Mouse (Mus musculus) cerebellum, postnatal 4 days (tissue): ENCODE measurements around the gene Sipa1l2.

Source experiments
- DNase-seq, 2 experiments: peaks; one replicate each; pipeline ENCODE4 v3.0.0; 2022; ENCODE audit warnings: low spot score in 2 of 2, mixed read lengths in 1 of 2

The Sipa1l2 gene

GRCm38 (mm10) chr8:125465156-125465821 lies 104.3 kb downstream of the Sipa1l2 start:
- DNase-seq: no peak

- no peak for DNase-seq
These were observed 106.7 kb downstream of the Sipa1l2 start for GRCm38 (mm10) chr8:125462901-125463300.

DNA sequence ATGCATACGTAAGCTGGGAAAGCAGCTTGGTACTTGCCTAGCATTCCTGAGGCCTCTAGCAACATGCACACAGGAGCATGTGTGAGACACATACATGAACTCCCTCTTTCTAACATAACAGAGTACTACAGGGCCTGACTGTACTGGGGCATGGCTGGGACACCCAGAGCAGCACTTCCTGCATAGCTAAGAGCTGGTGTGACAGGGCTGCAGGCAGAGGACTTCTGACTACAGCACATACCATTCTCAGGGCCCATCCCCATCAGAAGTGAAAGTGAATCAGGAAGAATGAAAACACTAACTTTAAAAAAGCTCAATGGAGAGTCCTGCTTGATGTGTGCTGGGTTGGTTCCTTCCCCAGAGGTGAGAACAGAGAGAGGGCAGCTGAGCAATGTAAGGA lies 108.1 kb downstream of the Sipa1l2 start:
- DNase-seq: no peak

GRCm38 (mm10) chr8:125460602-125461001 lies 109.0 kb downstream of the Sipa1l2 start:
- DNase-seq: no peak

GRCm38 (mm10) chr8:125449048-125449447 lies 120.6 kb downstream of the Sipa1l2 start:
- no peak for DNase-seq

DNA sequence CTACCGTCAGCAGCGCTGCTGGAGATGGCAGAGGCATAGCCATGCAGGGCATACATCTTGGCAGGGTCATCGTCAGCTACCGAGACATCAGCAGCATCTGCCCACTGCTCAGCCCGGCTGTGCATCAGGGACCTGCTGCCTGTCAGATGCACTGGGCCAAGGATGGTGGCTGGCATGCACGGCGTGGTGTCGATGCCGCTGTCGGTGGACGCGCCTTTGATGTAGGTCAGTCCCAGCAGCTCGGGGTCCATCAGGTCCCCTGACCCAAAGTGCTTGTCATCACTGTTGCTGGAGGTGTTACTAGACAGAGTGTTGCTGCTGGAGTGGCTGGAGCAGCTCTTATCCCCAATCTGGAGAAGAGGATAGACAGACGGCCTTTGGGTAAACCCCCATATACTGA lies 122.1 kb downstream of the Sipa1l2 start:
- no peak for DNase-seq

DNA sequence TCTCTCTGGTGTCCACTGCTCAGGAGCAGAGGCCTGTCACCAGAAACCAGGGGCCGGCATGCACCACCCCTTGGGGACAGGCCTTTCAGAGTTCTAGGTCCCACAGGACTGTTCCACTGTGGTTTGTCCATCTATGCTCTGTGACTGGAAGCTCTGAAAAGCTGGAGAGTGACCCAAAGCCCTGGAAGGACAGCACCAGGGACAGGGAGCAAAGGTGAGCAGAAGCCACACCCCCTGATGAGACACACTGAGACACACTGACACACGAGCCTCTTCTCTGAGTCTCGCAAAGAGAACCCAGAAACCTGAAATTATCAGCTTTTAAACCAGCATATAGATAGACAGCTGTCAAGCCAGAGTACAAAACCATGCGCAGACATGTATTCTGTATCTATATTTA lies 123.4 kb downstream of the Sipa1l2 start:
- no peak for DNase-seq

- no peak for DNase-seq
These were observed 124.4 kb downstream of the Sipa1l2 start for GRCm38 (mm10) chr8:125445225-125445609.

GRCm38 (mm10) chr8:125444457-125445224 lies 125.0 kb downstream of the Sipa1l2 start:
- no peak for DNase-seq

- DNase-seq: no peak
These were observed 134.1 kb downstream of the Sipa1l2 start for GRCm38 (mm10) chr8:125435320-125436100.

DNA sequence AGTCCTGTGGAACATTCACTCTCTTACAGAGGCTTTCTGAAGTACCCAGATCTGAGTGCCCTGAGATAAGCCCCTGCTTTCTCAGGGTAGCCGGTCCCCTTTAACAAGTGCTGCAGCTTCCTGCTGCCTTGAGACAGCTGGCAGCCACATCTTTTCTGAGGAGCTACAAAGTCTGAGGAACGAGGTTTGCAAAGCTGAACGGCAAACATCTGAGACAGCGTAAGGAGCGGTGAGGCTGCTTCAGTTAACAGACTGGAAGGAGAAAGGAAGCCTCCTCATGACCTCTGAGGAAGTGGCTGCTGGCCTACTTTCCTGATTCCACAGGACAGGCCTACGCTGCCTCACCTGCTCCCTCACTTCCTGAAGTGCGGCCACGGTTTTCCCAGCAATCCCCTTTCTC lies 135.5 kb downstream of the Sipa1l2 start:
- DNase-seq: no peak

DNA sequence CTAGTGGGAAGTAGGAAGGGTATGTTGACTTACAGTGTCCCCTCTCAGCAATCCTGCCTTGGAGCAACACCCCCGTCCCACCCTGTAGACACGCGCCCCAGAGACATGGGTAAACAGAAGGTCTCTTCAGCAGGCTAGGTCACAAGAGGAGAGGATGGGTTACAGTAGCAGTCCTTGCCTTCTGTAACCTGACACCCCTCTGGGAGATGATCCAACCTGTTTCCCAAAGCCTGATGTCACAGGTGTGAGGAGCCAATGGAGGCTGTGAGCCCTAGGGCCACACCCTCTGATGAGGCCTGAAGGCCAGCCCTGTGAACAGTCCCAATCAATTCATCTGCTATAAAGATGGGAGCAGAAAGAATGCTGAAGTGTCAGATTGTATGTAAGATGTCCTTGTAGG lies 138.3 kb downstream of the Sipa1l2 start:
- DNase-seq: no peak

GRCm38 (mm10) chr8:125430796-125431195 lies 138.8 kb downstream of the Sipa1l2 start:
- DNase-seq: no peak

DNA sequence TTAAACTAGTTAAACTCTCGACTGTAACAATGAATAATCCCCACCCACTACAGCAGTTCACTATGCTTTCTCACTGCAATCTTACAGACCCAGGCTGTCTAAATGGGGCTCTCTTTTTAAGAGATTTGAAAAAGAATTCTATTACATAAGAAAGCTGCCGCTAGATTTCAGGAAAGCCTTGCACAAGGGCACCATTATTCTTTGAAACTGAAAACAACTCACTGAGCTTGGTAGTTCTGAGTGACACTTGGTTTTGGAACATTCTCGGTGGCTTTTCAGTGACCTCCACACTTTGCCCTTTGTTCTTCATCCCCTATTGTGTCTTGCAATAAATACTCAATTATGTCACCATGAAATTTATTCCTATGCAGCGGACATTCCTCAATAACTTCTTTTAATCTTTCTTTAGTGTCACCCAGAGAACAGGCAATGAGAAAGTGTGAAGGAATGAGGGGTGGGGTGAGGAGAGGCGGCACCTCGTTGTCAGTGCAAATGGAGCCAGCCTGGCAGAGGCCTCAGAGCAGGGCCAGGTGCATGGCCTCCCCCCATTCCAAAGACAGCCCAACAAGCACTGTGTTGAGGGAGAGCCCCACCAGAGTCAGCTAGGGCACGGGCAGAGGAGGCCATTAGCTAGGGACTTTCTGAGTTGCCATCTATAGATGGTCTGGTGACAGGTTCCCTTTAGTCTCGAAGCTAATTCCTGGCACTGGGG lies 140.5 kb downstream of the Sipa1l2 start:
- DNase-seq: no peak

DNA sequence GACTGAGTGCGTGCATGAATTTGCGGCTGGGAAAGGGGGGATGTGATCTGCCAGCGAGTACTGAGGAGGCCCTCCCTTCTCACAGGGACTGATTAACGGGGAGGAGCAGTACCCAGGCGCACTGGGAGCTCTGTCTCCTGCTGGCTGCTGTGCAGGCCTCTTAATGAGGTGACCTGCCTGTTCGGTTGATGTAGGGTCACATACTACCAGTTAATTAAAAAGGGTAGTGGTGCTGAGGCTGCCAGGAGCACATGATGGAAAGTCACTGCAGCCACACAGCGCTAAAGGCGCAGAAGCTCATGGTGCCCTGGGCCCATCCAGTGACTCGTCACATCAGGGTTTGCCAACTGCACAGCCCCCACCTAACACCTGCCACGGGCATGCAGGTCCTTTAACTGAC lies 145.7 kb downstream of the Sipa1l2 start:
- no peak for DNase-seq

DNA sequence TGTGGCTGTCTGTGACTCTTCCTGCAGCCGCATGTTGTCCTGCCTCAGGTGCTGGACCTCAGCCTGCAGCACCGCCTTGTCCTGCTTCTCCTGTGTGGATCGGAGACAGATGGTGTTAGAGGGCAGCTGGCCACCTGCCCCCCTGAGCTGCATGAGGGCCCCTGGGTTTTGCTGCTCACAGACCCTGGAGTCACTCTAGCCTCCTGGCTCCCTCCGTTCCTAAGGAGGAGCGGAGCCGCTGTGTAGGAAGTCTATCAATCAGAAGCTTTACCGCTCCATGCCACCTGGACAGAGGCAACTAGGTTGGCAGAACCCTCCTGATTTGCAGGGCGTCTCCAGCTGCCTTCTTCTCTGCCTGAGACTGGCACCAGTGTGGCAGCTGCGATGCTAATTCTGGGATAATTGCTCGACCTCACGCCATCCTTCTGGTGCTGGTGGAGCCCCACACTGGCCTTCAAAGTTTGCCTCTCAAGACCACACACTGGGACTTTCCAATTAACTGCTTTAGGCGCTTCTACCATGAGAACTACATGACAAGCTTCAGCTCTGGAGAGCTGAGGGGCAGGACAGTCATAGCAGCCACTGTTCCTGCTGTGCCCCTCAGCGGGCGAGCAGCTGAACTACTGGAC lies 150.3 kb downstream of the Sipa1l2 start:
- DNase-seq: no peak

- DNase-seq: no peak
These were observed 153.5 kb downstream of the Sipa1l2 start for GRCm38 (mm10) chr8:125416146-125416545.

DNA sequence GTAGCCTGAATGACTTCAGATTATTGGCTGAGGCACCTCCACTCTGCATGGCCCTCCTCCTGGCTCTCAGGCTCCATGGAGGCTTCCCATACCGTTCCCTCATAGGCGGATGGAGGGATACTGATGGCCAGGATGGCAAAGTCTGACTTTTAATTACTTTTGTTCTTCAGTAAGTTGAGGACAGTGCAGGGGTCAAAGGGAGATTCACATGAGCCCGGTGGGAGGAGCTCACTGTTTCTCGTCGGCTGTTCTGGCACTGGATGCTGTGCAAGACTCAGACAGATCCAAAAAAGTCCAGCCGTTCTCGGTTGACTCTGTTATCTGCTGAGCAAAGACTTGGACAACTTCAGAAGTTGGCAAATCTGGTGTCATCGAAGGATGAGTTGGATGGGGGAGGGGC lies 155.0 kb downstream of the Sipa1l2 start:
- DNase-seq: no peak

GRCm38 (mm10) chr8:125413001-125413909 lies 156.4 kb downstream of the Sipa1l2 start:
- DNase-seq: no peak

DNA sequence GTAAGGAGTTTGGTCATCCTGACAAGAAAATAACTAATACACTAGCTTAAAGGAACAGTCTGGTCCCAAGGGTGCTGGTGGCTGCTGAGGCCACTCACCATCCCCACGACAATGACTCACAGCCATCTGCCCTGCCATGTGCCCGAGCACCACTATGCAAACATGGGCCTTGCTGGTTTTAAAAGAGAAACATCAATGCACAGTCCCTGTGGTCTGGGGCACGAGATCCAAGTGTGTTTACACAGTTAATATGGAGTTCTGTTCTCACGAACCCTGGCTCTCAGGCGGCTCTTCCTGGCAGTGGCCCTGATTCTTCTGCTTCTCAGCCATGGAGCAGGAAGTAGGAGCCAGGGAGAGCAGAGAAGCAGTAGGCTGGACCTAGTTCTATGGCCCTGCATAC lies 159.0 kb downstream of the Sipa1l2 start:
- DNase-seq: no peak
